Mouse (Mus musculus): Measurements from ENCODE around the gene Stambp.

The Stambp gene

GRCm38 (mm10) chr6:83501524-83502310 is 70.8 kb downstream of the Stambp start:
- DNase-seq = no peak

DNA sequence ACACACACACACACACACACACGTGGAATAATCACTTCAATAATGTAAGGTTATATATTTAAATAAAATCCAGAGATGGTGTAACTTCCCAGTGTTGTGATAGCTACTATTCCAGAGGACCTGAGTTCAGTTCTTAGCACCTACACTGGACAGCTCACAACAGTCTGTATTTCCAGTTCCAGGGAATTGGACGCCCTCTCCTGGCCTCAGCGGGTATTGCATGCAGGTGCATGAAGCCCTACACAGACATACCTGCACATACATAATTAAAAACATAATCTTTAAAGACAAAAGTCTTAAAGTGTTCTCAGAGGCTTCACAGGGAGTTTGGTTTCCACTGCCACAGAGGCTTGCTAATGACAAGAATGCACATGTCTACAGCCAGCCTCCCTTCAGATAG is 72.1 kb downstream of the Stambp start:
- DNase-seq = no peak

DNA sequence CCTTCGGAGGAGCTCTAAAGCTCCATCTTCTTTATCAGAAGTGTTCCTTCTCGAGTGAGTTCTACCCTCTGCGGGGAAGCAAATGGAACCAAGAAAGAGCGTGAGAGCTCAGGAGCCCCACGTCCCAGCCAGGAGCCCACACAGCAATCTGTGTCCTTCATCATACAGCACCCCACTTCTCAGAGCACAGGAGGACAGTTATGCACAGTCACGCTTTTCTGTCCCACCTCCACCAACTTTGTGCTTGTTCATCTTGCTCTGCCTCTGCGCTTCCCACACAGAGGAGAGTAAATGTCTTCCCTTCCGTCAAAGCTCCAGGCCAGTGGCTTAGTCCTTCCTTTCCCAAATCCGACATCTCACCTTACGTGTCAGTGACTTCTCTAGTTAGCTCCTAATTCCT is 73.5 kb downstream of the Stambp start:
- DNase-seq = no peak

- DNase-seq = no peak
Observed at GRCm38 (mm10) chr6:83496753-83497710, 75.5 kb downstream of the Stambp start.

- DNase-seq = no peak
Observed at GRCm38 (mm10) chr6:83496009-83496752, 76.3 kb downstream of the Stambp start.

Measured in right cerebral cortex, postnatal 14 days (tissue).